Mouse (Mus musculus) CH12.LX (cell line): ENCODE results near the gene Smo. TPM values are rescaled to one million over a fixed set of nuclear protein-coding genes. Genes with fewer than 3 reads are reported as not detected.
"Not testable (repeated sequence)": the region's sequence is repeated elsewhere in the genome, so short reads cannot be mapped to it uniquely, and the experiment has no call there.

Source experiments
- DNase-seq: peaks from one replicate; pipeline ENCODE4 v3.0.0-alpha.2; 2013; ENCODE audit errors: extremely low read depth
- H3K27ac ChIP-seq: 2 replicates; pipeline ENCODE4 v1.5.1; 2012; ENCODE audit warnings: low read depth, mild to moderate bottlenecking, control low read depth, moderate library complexity; ENCODE audit not compliant: insufficient read depth
- H3K27me3 ChIP-seq: replicated peaks from 2 replicates; pipeline ENCODE3; 2012; ENCODE audit warnings: inconsistent platforms
- H3K36me3 ChIP-seq, 2 experiments: replicated peaks in 1 of 2; 2 replicates each; pipeline versions ENCODE3 to v1.6.1; 2012; ENCODE audit warnings: inconsistent platforms in 1 of 2, low read length in 1 of 2, mild to moderate bottlenecking in 1 of 2, mixed read lengths in 1 of 2, moderate library complexity in 1 of 2; ENCODE audit not compliant: control insufficient read depth in 1 of 2, insufficient read depth in 1 of 2
- H3K4me1 ChIP-seq, 2 experiments: 2 replicates each; pipeline ENCODE4 v1.6.1; 2012; ENCODE audit warnings: inconsistent platforms in 1 of 2, moderate library complexity in 1 of 2; ENCODE audit not compliant: insufficient read depth in 2 of 2, control insufficient read depth in 1 of 2
- H3K4me2 ChIP-seq: 2 replicates; pipeline ENCODE4 v1.6.1; 2012; ENCODE audit warnings: low read depth, mild to moderate bottlenecking, control low read depth; ENCODE audit not compliant: poor library complexity, insufficient read depth, severe bottlenecking
- H3K4me3 ChIP-seq, 3 experiments: fragments of 150-350 bp in 1 of 3; sonication (generic) in 1 of 3; replicated peaks in 1 of 3; 2 replicates each; pipeline versions ENCODE3 to v1.5.1; 2011 to 2012; ENCODE audit warnings: low read depth in 2 of 3, low read length in 2 of 3, mild to moderate bottlenecking in 2 of 3, moderate library complexity in 2 of 3, control low read depth in 1 of 3, improper control_type of control experiment in 1 of 3, inconsistent platforms in 1 of 3, mixed read lengths in 1 of 3; ENCODE audit not compliant: poor library complexity in 1 of 3
- H3K79me2 ChIP-seq: replicated peaks from 2 replicates; pipeline ENCODE4 v1.6.1; 2012; ENCODE audit warnings: mild to moderate bottlenecking, moderate library complexity; ENCODE audit not compliant: control insufficient read depth, poor library complexity, insufficient read depth, severe bottlenecking; ENCODE audit errors: extremely low read depth
- H3K9ac ChIP-seq: 2 replicates; pipeline ENCODE4 v1.6.1; 2012; ENCODE audit warnings: low read depth, mild to moderate bottlenecking, control low read depth, moderate library complexity; ENCODE audit not compliant: insufficient read depth
- H3K9me3 ChIP-seq: replicated peaks from 2 replicates; pipeline ENCODE3; 2012; ENCODE audit warnings: low read length, inconsistent platforms, mixed read lengths
- CHD1 ChIP-seq: IDR thresholded peaks from 2 replicates; pipeline ENCODE4 v1.6.1; 2012; ENCODE audit warnings: low read depth, low read length, improper control_type of control experiment, inconsistent platforms
- ELF1 ChIP-seq: IDR thresholded peaks from 2 replicates; pipeline ENCODE4 v1.6.1; 2014; ENCODE audit warnings: low read depth, mild to moderate bottlenecking, inconsistent platforms, low read length, improper control_type of control experiment
- JUN ChIP-seq: IDR thresholded peaks from 2 replicates; pipeline ENCODE4 v1.6.1; 2011; ENCODE audit warnings: low read depth, mild to moderate bottlenecking, low read length, improper control_type of control experiment, moderate library complexity; ENCODE audit not compliant: insufficient read depth
- KAT2A ChIP-seq: IDR thresholded peaks from 2 replicates; pipeline ENCODE4 v1.6.1; 2012; ENCODE audit warnings: low read length, improper control_type of control experiment, inconsistent platforms; ENCODE audit not compliant: insufficient replicate concordance
- MEF2A ChIP-seq: IDR thresholded peaks from 2 replicates; pipeline ENCODE4 v1.6.1; 2014; ENCODE audit warnings: low read depth, mild to moderate bottlenecking, inconsistent platforms, low read length, improper control_type of control experiment, borderline replicate concordance
- TCF12 ChIP-seq: IDR thresholded peaks from 2 replicates; pipeline ENCODE4 v1.6.1; 2014; ENCODE audit warnings: low read depth, mild to moderate bottlenecking, inconsistent platforms, low read length, improper control_type of control experiment
- USF2 ChIP-seq: conservative IDR thresholded peaks from 2 replicates; pipeline ENCODE4 v1.6.1; 2011; ENCODE audit warnings: low read depth, low read length, improper control_type of control experiment
- ZC3H11A ChIP-seq: IDR thresholded peaks from 2 replicates; pipeline ENCODE4 v1.6.1; 2012; ENCODE audit warnings: low read depth, mild to moderate bottlenecking, inconsistent platforms, low read length, improper control_type of control experiment
- dilution Hi-C: fragments of 300-500 bp; cut with MboI; formaldehyde crosslinking; loops from 2 replicates; pipeline ENCODE4 v1.14.3; 2020; ENCODE audit warnings: low sequenced_read_pairs; ENCODE audit not compliant: extremely low pct_unique_long_range_greater_than_20kb, extremely low pct_ligation_motif_present
- in situ Hi-C: fragments of 300-500 bp; cut with MboI; formaldehyde crosslinking; loops from 3 replicates; pipeline ENCODE4 v1.14.3; 2019; ENCODE audit warnings: low sequenced_read_pairs, low pct_ligation_motif_present, low pct_unique_long_range_greater_than_20kb, mixed read lengths
- polyA plus RNA-seq: library from polyadenylated mRNA; unstranded; fragments of >175 nt; gene quantifications from 2 replicates; pipeline ENCODE4 v1.2.1, GENCODE M21; 2012; ENCODE audit warnings: low read depth; ENCODE audit not compliant: insufficient read length
- total RNA-seq, 2 experiments: library from RNA; depleted of rRNA; stranded (reverse); fragments of 300-350 nt in 1 of 2; fragments of >200 nt in 1 of 2; gene quantifications; 2 replicates each; pipeline ENCODE4 v1.2.3; 2012 to 2014

Gene Smo
- total and polyA plus RNA-seq, 3 experiments = 0.04 to 0.17 TPM; not detected in 1

GRCm38 (mm10) chr6:29759012-29759679, 23.8 kb downstream of the Smo start:
- in situ Hi-C loops = loop anchor here (5.0 kb wide), 1 partner anchor 47 kb away; no protein-coding TSS in a partner anchor

DNA sequence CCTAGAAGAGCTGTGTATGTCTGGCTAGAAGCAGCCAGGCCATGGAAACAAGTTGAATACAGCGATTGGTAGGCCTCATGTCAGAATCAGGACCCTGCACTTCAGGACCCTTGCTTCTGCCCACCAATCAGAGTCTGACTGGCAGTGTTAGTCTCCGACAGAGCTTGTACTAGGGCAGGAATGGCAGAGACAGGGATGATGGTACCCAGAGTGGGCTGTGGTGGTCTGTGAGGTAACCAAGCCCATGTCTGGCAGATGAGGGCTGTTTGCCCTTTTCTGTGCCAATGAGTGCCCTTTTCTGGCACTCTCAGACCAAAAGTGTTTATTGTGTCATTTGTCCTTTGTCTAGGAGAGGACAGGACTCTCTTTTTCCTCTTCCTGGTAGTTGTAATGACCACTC, 25.1 kb downstream of the Smo start:
- H3K36me3 ChIP-seq, DNase-seq, H3K4me2 ChIP-seq, H3K4me1 ChIP-seq, H3K27me3 ChIP-seq, dilution Hi-C loops, H3K27ac ChIP-seq, H3K9ac ChIP-seq, in situ Hi-C loops, H3K79me2 ChIP-seq, H3K9me3 ChIP-seq, H3K4me3 ChIP-seq: not testable (repeated sequence)

More at GRCm38 (mm10) chr6:29759012-29759679, 23.8 kb downstream of the Smo start:
- Histone ChIP-seq H3K9ac (no peak overlapping the region), H3K4me2 (no peak overlapping the region), H3K4me3 (no peak overlapping the region), H3K27ac (no peak overlapping the region), H3K79me2 (no peaks in the 10 kb centered on the region), H3K9me3 (no peaks in the 10 kb centered on the region), H3K27me3 (no peaks in the 10 kb centered on the region), H3K36me3 (no peaks in the 10 kb centered on the region)
- DNase-seq = no peak
- dilution Hi-C loops = no loop called here
- no peak for TF ChIP-seq CHD1
- TF ChIP-seq, all 38 proteins: peak for 0
- peaks cover 0 to 3% of the 10 kb centered on the region in 2 experiments; a peak in 3 of 4 replicates for H3K4me1 ChIP-seq

- Histone ChIP-seq H3K79me2 (no peaks in the 10 kb centered on the region), H3K27ac (no peak overlapping the region), H3K36me3 (peaks cover 0 to 2% of the 10 kb centered on the region in 2 experiments), H3K4me2 (no peak overlapping the region), H3K9me3 (no peaks in the 10 kb centered on the region), H3K4me3 (no peak overlapping the region), H3K4me1 (peaks cover 0 to 3% of the 10 kb centered on the region in 2 experiments; a peak in 3 of 4 replicates), H3K9ac (no peak overlapping the region), H3K27me3 (no peaks in the 10 kb centered on the region)
- TF ChIP-seq ZC3H11A = no peak
- TF ChIP-seq USF2 = no peak
- no peak for TF ChIP-seq JUN
- TF ChIP-seq ELF1 = no peak
- TF ChIP-seq KAT2A = no peak
- no peak for TF ChIP-seq TCF12
- no peak for TF ChIP-seq MEF2A
- TF ChIP-seq, all 38 proteins: peak for 0
- no peak for DNase-seq
- in situ Hi-C loops (no loop called here), dilution Hi-C loops (no loop called here)
Measured at GRCm38 (mm10) chr6:29761282-29761681, 26.0 kb downstream of the Smo start.
